Mouse (Mus musculus) spleen, adult 2 months (tissue): ENCODE measurements around the gene Rab30.

ENCODE experiments used
- CTCF ChIP-seq: fragments of 200-500 bp; IDR thresholded peaks from 2 replicates; pipeline ENCODE4 v1.5.1; 2011; ENCODE audit warnings: mild to moderate bottlenecking, inconsistent platforms; ENCODE audit not compliant: insufficient read depth, insufficient read length, insufficient replicate concordance; ENCODE audit errors: extremely low read depth
- POLR2A ChIP-seq: fragments of 200-500 bp; IDR thresholded peaks from 2 replicates; pipeline ENCODE4 v1.6.1; 2011; ENCODE audit warnings: low read depth, low read length, inconsistent platforms

- TF ChIP-seq CTCF (no peak), POLR2A (no peak)
These were observed 96.5 kb downstream of the Rab30 start for GRCm38 (mm10) chr7:92837907-92838306.
